Mouse (Mus musculus): ENCODE measurements around the gene Aifm3.

The Aifm3 gene

DNA sequence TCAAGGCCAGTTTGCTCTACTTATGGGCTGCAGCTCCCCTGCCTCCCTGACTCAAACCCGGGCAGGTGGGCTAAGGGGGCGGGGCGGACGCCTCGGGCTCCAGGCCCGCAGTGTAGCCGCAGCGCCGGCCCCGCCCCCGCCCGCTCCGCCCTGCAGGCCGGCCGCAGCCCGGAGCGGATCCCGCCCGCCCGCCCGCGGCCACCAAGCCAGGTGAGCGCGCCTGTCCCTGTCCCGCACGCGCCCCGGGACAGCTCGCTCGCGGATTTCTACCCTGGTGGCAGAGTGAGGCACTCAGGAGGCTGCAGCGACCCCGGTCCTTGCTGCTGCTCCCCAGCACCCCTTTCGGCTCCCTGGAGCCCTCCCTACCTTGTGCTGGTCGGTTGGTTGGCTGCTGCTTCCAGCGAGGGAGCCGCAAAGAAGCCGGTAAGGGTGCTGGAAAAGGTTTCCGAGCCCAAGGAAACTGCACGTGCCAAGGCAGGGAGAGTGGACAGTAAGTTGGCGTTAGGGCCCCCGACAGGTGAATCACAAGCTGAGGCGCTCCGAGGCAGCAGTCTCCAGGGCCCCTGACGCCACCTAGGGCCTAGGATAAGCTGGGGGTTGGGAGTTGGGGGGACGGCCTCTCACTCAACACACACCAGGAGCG is at the start of gene Aifm3:
TSS of gene Aifm3 (plus strand) at position 143 of the 643 bp plus-strand sequence.
- in situ Hi-C loops (cut with MboI, MseI), result loop anchor here (10.0 kb wide), 1 partner anchor 885 kb away; the partner anchor contains the start of gene Fgd4

DNA sequence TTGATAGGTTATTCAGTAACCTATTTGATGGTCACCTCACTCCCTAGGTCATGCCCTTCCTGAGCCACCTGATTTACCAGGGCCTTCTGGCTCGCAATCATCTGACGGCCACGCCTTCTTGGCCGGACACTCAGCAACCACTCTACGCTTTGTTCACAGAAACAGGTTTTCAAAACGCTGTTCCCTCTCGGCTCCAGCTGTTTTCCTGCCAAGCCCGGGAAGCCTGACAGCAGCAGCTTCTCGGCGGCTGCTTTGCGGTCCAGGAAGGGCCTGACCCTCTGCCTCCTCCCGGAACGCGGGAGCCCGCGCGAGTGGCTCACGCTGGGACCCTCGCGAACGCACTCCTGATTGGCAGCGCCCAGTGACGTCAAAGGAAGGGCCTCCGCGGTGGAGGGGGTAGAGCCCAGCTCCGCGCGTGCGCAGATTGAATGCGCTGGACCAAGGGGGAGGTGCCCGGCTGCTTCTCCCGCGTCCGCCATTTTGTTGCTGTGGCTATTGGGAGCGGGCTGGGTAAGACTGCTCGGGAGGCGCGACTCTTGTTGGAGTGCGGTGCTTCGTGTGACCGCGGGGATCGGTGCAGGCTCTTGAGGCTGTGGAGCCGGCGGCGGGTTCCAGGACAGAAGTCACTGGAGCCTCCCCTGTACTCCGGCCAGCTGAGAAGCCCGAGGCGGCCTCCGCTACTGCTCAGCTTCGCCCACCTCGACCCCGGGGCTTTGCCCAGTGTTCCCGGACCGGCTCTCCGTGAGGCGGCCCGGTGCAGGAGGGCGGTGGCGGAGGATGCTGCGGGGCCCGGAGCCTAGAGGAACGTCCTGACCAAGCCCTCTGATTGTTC is 37.7 kb upstream of the Aifm3 start, which contains the start of gene Crkl:
TSS of gene Crkl (plus strand) at position 447 of the 832 bp plus-strand sequence.
- in situ Hi-C loops (cut with MboI, MseI), result no loop called here

DNA sequence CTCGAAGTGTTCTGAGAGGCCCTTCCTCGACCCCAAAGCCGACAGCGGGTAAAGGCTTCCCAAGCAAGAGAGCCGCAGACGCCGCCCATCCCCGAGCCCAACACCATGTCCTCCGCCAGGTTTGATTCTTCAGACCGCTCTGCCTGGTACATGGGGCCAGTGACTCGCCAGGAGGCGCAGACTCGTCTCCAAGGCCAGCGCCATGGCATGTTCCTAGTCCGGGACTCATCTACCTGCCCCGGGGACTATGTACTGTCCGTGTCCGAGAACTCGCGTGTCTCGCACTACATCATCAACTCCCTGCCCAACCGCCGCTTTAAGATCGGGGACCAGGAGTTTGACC is 37.1 kb upstream of the Aifm3 start:
- in situ Hi-C loops (cut with MboI, MseI), result no loop called here

DNA sequence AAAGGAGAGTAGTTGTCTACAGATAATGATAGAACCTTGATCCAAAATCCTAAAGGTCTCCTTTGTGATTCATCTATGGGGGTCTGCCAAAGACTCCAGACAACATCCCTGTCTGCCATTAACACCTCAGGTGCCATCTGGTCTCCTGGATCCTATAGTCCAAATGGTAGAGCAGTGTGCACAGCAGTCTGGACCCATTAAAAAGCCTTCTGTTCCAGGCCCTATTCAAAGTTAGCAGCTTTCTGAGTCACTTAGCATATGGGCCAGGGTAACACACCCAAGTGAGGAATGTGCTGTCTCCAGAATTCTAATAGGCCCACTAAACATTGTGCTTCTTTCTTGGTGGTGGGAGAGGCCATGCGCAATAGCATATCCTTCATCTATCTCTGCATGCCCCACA is 32.5 kb upstream of the Aifm3 start:
- in situ Hi-C loops (cut with MboI, MseI), result loop anchor here (5.0 kb wide), 1 partner anchor 50 kb away; the partner anchor contains the start of genes Pi4ka and Snap29

DNA sequence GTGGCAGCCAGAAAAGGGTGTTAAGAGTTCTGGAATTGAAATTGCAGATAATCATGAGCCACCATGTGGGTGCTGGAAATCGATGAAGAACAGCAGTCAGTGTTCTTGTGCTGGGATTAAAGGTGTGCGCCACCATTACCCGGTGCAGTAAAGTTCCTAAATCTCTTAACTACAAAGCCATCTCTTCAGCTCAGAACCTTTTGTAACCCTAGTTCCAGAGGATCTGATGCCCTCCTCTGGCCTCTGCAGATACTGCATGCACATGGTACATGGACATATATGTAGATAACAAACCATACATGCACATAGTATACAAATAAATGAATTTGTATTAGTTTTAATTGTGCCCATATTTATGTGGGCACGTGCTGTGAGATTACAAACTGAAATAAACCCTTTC is 29.2 kb upstream of the Aifm3 start:
- in situ Hi-C loops (cut with MboI, MseI), result no loop called here

DNA sequence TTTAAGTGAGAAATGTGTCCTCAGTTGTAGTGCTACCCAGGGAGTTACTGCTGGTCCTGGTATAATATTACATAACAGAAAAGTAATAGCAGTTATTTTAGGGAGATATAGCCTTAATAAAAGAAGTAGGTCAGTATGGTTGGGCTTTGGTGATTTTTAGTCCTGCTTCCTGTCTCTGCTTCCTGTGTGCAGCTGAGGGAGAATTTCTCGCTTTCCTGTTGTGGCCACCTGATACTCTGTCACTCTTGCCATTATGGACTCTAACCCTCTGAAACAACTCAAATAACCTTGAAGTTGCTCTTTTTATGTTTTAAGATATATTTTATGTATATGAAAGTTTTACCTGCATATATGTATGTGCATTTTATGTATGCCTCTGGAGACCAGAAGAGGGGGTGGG is 27.8 kb upstream of the Aifm3 start:
- in situ Hi-C loops (cut with MboI, MseI), result no loop called here

DNA sequence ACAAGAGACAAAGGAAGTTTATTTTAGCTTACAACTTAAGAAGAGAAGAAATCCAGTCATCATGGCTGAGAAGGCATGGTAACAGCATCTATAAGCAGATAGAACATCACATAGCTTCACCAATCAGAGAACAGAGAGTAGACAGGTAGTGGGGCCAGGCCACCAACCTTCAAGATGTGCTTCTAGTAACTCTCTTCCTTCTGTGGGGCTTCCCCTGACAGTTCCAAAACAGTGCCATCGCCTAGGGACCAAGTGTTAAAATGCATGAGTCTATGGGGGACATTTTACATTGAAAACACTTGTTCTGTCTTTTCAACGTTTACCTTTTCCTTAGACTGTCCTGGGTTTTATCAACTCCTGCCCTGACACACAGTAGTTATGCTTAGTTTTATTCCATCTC is 26.2 kb upstream of the Aifm3 start:
- in situ Hi-C loops (cut with MboI, MseI), result no loop called here

DNA sequence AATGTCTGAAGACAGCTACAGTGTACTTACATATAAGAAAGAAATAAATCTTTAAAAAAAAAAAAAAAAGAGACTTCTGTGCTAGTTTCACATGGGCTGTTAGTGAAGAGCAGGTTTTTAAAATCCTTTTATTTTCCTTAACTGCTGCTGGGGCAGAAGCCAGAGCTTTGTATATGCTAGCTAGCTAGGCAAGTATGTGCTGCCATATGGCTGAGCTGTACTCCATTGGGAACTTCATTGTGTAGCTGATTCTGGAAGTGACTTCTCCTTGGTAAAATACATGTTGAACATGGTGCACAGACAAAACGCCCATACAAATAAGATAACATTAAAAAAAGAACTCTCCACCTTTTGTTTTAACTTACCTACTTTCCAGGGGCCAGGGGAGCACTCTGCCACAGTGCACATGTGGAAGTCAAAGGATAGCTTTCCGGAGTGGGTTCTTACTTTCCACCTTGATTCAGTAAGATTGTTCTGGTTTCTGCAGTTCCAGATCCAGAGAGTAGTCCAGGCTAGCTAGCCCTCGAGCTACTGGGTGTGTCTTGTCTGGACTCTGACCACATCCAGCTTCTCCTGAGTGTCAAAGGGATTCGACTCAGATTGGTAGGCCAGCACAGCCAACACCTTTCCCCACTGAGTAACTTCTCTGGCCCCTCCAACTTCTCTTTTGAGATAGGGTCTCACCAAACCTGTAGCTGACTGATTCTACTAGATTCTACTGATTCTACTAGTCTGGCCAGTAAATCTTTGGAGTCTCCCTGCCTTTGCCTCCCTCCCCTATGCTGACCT is 22.3 kb upstream of the Aifm3 start:
- in situ Hi-C loops (cut with MboI, MseI), result no loop called here

DNA sequence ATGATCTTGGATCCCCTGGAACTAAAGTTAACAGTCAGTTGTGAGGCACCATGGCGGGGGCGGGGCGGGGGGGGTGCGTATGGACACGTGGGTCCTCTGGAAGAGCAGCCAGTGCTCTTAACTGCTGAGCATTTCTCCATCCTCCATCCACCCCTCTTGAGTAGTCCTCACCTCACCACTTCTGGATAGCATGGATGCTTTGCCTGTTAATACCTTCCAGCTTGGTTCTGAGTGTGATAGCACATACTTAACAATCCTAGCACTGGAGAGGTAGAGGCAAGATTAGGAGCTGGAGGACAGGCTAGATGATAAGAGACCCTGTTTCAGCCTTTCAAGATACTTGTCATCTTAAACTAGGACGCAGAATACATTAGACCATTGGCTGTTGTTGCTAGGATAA is 16.9 kb upstream of the Aifm3 start:
- in situ Hi-C loops (cut with MboI, MseI), result no loop called here

DNA sequence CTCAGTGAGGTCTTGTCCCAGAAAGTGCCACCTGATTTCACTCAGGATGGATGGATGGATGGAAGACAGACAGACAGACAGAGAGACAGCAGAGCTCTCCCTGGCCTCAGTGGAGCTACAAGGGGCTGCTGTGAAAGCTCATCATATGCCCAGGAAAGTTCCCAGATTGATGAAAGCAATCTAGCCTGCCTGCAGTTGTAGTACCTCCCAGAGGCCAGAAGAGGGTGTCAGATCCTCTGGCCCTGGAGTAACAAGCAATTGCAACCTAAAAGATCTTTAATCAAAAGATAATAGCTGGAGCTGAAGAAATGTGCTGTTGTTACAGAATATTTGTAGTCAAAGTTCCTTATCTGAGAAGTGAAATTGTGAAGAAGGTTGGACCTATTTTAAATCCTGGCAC is 15.3 kb upstream of the Aifm3 start:
- in situ Hi-C loops (cut with MboI, MseI), result no loop called here

DNA sequence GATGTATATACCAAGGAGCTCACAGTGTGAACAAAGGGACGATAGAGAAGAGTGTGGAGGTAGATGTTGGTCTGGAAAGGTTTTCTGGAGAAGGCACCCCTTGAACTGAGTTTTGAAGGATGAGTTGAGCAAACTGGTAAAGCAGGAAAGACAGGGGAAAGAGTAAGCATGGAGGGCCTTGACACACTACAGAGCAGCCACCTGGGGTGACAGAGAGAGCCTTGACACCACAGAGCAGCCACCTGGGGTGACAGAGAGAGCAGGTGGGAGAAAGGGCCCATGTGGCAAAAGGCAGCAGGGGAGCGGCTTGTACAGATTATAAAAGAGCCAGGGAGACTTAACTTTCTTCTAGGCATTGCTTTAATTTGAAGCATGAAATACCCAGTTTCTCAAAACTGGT is 14.7 kb upstream of the Aifm3 start:
- in situ Hi-C loops (cut with MboI, MseI), result no loop called here

DNA sequence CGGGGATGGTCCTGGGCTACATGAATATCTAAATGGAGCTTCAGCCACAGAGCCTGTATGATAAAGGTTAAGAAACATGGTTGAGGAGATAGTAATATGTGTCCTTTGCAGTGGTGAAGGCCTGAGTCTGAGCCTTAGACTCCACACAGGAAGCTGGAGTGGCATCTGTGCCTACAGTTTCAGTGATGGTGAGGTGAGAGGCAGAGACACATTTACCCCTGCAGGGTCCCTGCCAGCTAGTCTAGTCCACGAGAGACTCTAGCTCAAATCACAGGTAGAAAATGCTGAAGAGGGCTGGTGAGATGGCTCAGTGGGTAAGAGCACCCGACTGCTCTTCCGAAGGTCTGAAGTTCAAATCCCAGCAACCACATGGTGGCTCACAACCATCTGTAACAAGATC is 14.1 kb upstream of the Aifm3 start:
- in situ Hi-C loops (cut with MboI, MseI), result no loop called here

DNA sequence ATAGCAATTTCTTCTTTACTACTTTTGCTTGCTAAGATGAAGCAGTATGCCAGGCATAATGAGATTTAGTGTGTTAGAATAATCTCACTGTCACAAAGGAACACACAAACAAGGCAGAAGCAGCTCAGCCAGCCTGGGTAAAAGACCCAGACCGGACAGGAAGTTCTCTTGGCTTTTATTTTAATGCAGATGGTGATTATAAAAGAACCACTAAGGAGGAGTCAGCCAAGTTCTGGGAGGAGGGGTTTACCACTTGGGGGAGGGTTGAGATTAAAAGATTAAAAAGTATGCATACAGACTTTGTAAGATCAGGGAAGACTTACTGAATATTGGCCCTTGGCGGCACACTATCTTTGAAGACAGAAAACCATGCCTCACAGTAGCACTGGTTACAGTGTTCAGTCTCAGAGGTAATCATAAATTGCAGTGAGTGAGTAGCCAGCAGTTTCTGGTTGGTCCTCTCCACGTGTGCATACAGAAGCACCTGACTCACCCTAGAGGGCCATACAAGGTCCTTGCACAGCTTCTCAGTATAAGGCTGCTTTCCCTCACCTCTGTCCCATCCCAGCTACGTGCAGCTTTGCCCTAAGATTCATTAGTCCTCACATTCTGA is 11.0 kb upstream of the Aifm3 start:
- in situ Hi-C loops (cut with MboI, MseI), result no loop called here

DNA sequence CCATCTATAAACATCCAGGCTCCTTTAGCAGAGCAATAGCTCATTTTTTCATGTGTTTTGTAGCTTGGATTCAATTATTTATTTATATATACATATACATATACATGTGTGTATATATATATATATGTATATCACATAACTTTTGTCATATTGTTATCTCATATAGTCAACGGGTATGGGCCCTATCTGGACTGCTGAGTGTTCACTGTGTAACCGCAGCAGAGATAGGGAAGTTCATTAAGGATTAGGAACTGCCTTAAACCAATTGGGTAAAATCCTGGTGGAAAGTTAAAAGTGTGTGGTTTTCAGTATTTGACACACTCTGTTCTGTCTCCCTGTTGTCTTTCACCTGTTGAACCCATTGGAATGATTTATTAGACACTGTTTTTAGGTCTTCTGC is 7.9 kb upstream of the Aifm3 start:
- in situ Hi-C loops (cut with MboI, MseI), result no loop called here

DNA sequence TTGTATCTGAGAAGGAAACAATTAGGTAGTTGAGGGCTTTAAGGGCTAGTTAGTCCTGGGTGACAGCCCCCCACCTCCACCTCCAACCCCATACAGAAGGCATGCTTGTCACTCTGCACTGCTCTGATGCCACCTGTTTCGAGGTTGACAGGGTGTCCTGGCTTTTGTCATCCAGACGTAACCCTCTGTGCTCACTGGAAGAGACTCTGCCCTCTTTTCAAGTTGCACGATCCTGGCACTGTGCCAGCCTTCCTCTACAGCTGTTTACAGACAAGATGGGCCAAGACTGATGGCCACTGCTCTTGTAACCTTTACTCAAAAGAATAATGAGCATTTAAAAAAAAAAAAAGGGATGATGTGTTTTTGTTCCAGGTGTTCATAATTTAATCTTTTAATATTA is 2.9 kb upstream of the Aifm3 start:
- in situ Hi-C loops (cut with MboI, MseI), result no loop called here

DNA sequence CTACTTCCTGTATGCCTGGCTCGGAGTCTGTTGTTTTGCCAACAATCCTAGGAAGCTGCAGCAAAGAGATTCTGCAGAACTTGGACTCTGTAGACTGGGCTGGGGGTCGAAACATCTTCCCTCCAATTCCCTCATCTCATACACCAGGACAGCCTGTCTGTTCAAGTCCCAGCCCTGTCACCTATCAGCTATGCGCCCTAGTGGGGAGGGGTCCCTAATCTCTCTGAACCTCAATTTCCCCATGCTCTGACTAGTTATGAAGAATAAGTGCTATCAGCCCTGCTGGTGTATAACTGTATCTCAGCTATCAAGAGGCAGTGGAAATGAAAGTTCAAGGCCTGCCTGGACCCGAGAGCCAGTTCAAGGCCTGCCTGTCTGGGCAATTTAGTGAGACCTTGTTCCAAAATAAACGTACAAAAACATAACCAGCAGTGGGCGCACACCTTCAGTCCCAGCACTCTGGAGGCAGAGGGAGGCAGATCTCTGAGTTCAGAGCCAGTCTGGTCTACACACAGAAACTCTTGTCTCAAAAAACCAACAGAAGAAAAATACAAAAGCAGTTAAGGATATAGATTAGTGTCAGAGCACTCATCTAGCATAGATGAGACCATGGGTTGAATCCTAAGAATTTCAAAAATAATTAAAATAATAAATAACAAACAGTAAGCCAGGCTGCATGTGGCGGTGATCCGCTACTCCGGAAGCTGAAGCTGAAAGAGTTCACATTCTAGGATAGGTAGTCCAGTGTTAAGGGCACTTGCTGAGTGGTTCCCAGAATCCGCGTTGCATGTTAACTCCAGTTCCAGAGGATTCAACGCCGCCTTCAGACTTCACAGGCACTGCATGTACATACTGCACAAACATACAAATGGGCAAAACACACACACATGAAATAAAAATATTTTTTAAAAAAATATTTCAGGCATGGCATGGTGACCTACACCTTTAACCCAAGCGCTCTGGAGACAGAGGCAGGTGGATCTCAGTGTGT is 638 bp upstream of the Aifm3 start:
- in situ Hi-C loops (cut with MboI, MseI), result no loop called here

DNA sequence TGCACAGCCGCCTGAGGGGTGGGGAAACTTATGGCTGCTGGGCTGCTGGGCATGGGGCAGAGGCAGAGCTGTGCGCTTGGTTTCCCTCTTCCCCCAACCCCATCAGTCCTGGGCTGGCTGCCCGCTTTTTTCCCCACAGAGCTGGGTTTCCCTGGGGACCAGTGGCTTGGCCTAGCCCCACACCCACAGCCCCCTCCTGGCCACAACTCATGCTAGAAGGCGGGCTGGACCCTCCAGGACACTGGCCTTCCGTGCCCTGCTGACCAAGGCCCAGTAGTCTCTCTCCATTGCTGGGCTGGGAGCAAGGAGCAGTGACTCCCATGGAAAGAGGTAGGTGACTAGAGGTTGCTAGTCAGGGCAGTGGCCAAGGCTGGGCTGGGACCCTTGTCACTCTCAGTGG is 1.7 kb downstream of the Aifm3 start:
- in situ Hi-C loops (cut with MboI, MseI), result loop anchor here (10.0 kb wide), 1 partner anchor 886 kb away; the partner anchor contains the start of gene Fgd4

DNA sequence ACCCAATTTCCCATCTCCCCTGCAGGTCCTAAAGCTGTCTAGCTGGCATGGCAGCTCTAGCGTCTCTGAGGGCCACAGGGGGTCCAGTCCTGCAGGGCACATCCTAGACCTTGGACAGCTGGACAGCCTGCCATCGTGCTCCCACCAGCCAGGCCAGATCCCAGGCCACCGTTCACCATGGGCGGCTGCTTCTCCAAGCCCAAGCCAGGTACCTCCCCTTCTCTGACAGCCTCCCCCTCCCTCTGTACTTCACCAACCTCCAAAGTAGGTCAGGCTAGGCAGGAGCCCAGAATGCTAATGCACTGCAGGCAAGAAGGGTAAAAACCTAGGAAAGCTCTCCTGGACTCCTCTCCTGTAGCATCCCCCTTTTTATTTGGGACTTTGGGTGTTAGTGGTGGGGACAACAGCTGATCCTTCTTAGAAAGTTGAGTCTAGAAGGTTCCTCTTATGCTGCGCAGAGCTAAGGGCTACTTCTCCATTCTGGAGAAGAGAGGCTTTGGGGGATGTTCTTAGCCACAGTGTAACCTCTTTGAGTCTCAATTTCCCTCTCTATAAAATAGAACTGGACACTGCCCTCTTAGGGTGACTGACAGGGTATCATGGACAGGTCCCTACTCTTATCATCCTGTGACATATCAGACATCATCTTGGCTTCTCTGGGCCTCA is 2.6 kb downstream of the Aifm3 start:
- in situ Hi-C loops (cut with MboI, MseI), result loop anchor here (10.0 kb wide), 1 partner anchor 887 kb away; the partner anchor contains the start of gene Fgd4

DNA sequence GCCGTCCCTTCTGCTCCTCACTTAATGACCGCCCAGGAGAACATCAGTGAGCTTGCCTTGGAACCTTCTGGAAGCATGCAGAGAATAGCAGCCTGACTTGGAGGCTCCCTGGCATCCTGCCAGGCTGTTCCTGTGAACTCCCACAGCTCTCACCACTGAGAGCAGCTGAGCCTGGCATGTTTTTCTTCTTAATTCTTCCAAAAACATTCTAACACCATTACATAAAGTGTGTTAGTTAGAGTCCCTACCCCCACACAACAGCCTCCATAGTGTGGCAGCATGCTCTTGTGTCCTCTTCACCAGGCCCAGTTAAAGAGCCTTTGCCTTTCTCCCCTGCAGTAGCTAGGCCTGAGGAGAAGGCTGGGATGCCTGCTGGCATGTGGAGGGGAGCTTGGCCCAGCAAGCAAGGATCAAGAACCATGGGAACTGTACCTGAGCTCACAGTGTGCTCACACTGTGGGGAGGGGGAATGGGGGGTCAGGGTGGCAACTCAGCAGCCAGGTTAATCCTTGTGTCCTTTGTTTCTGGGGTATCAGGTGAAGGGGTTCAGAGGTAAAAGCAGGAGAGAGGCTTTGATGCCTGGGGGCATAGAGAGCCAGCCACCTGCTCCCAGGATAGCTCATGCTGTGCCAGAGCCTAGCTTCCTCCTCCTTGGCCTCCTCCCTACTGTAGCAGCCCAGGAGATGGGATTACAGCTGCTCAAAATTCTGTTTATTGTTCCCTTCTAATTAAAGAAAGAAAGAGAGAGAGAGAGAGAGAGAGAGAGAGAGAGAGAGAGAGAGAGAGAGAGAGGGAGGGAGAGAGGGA is 7.3 kb downstream of the Aifm3 start:
- in situ Hi-C loops (cut with MboI, MseI), result loop anchor here (10.0 kb wide), 1 partner anchor 892 kb away; the partner anchor contains the start of gene Fgd4

Measured in T-helper 1 cell (primary cell).